Mouse (Mus musculus): ENCODE results near the gene Gm4131. TPM values are rescaled to one million over a fixed set of nuclear protein-coding genes. Genes with fewer than 3 reads are reported as not detected.

The Gm4131 gene
- total RNA-seq, 1 experiment: not detected

- Histone ChIP-seq H3K9ac (ENCODE audit: insufficient read depth, low read depth, low read length, poor library complexity, severe bottlenecking) (no peak overlapping the region), H3K36me3 (ENCODE audit: control insufficient read depth, insufficient read depth, low read length, poor library complexity, severe bottlenecking) (no peaks in the 10 kb centered on the region), H3K27ac (ENCODE audit: insufficient read depth, low read depth, low read length, poor library complexity, severe bottlenecking) (no peak overlapping the region), H3K4me3 (ENCODE audit: insufficient read depth in 1 of 2, low read depth in 1 of 2, low read length in 2 of 2, poor library complexity in 1 of 2, severe bottlenecking in 1 of 2) (no peak overlapping the region), H3K9me3 (ENCODE audit: control insufficient read depth, insufficient read depth, low read depth, low read length) (no peaks in the 10 kb centered on the region), H3K4me1 (ENCODE audit: control insufficient read depth in 2 of 2, insufficient read depth in 2 of 2, low read length in 2 of 2, poor library complexity in 1 of 2) (no peaks in the 10 kb centered on the region)
- TF ChIP-seq CHD2 (IDR thresholded peaks at IDR 0.05; ENCODE audit: low read depth, low read length): no peak
- TF ChIP-seq ZC3H11A (IDR thresholded peaks at IDR 0.05; ENCODE audit: borderline replicate concordance, low read depth, low read length): no peak
- TF ChIP-seq ZNF384 (IDR thresholded peaks at IDR 0.05; ENCODE audit: low read depth, low read length): no peak
- TF ChIP-seq MAFK (IDR thresholded peaks at IDR 0.05; ENCODE audit: insufficient read depth, low read depth, low read length): no peak
- no peak for TF ChIP-seq HCFC1 (IDR thresholded peaks at IDR 0.05; ENCODE audit: borderline replicate concordance, insufficient read depth, low read length)
- no peak for DNase-seq (ENCODE audit: low read depth, low spot score)
- in situ Hi-C loops (cut with MboI; ENCODE audit: low sequenced_read_pairs in 2 of 2, unreplicated experiment in 2 of 2): no loop called here
Measured at GRCm38 (mm10) chr14:62546746-62547145, 20.0 kb downstream of the Gm4131 start.

- in situ Hi-C loops (cut with MboI; ENCODE audit: low sequenced_read_pairs in 2 of 2, unreplicated experiment in 2 of 2): no loop called here
- TF ChIP-seq ZC3H11A (IDR thresholded peaks at IDR 0.05; ENCODE audit: borderline replicate concordance, low read depth, low read length): no peak
- no peak for TF ChIP-seq ZNF384 (IDR thresholded peaks at IDR 0.05; ENCODE audit: low read depth, low read length)
- no peak for TF ChIP-seq HCFC1 (IDR thresholded peaks at IDR 0.05; ENCODE audit: borderline replicate concordance, insufficient read depth, low read length)
- no peak for TF ChIP-seq MAFK (IDR thresholded peaks at IDR 0.05; ENCODE audit: insufficient read depth, low read depth, low read length)
- TF ChIP-seq CHD2 (IDR thresholded peaks at IDR 0.05; ENCODE audit: low read depth, low read length): no peak
Measured at GRCm38 (mm10) chr14:62546296-62546695, 20.4 kb downstream of the Gm4131 start.

GRCm38 (mm10) chr14:62541751-62542150, 25.0 kb downstream of the Gm4131 start:
- no peak overlapping the region for H3K9ac ChIP-seq (ENCODE audit: insufficient read depth, low read depth, low read length, poor library complexity, severe bottlenecking)
- no peaks in the 10 kb centered on the region for H3K9me3 ChIP-seq (ENCODE audit: control insufficient read depth, insufficient read depth, low read depth, low read length)
- no peaks in the 10 kb centered on the region for H3K36me3 ChIP-seq (ENCODE audit: control insufficient read depth, insufficient read depth, low read length, poor library complexity, severe bottlenecking)
- DNase-seq (ENCODE audit: low read depth, low spot score): no peak
- in situ Hi-C loops (cut with MboI; ENCODE audit: low sequenced_read_pairs in 2 of 2, unreplicated experiment in 2 of 2): no loop called here
- H3K4me1 ChIP-seq (ENCODE audit: control insufficient read depth in 2 of 2, insufficient read depth in 2 of 2, low read length in 2 of 2, poor library complexity in 1 of 2): no peaks in the 10 kb centered on the region
- TF ChIP-seq MAFK (IDR thresholded peaks at IDR 0.05; ENCODE audit: insufficient read depth, low read depth, low read length): no peak
- TF ChIP-seq CHD2 (IDR thresholded peaks at IDR 0.05; ENCODE audit: low read depth, low read length): no peak
- TF ChIP-seq ZNF384 (IDR thresholded peaks at IDR 0.05; ENCODE audit: low read depth, low read length): no peak
- H3K4me3 ChIP-seq (ENCODE audit: insufficient read depth in 1 of 2, low read depth in 1 of 2, low read length in 2 of 2, poor library complexity in 1 of 2, severe bottlenecking in 1 of 2): no peak overlapping the region
- no peak overlapping the region for H3K27ac ChIP-seq (ENCODE audit: insufficient read depth, low read depth, low read length, poor library complexity, severe bottlenecking)

More at GRCm38 (mm10) chr14:62546296-62546695, 20.4 kb downstream of the Gm4131 start:
- no peaks in the 10 kb centered on the region for H3K9me3 ChIP-seq (ENCODE audit: control insufficient read depth, insufficient read depth, low read depth, low read length)
- H3K36me3 ChIP-seq (ENCODE audit: control insufficient read depth, insufficient read depth, low read length, poor library complexity, severe bottlenecking): no peaks in the 10 kb centered on the region
- no peak overlapping the region for H3K4me3 ChIP-seq (ENCODE audit: insufficient read depth in 1 of 2, low read depth in 1 of 2, low read length in 2 of 2, poor library complexity in 1 of 2, severe bottlenecking in 1 of 2)
- no peak overlapping the region for H3K9ac ChIP-seq (ENCODE audit: insufficient read depth, low read depth, low read length, poor library complexity, severe bottlenecking)
- DNase-seq (ENCODE audit: low read depth, low spot score): no peak
- H3K4me1 ChIP-seq (ENCODE audit: control insufficient read depth in 2 of 2, insufficient read depth in 2 of 2, low read length in 2 of 2, poor library complexity in 1 of 2): no peaks in the 10 kb centered on the region
- no peak overlapping the region for H3K27ac ChIP-seq (ENCODE audit: insufficient read depth, low read depth, low read length, poor library complexity, severe bottlenecking)

- no peak overlapping the region for H3K4me3 ChIP-seq (ENCODE audit: insufficient read depth in 1 of 2, low read depth in 1 of 2, low read length in 2 of 2, poor library complexity in 1 of 2, severe bottlenecking in 1 of 2)
- H3K36me3 ChIP-seq (ENCODE audit: control insufficient read depth, insufficient read depth, low read length, poor library complexity, severe bottlenecking): no peaks in the 10 kb centered on the region
- H3K9ac ChIP-seq (ENCODE audit: insufficient read depth, low read depth, low read length, poor library complexity, severe bottlenecking): no peak overlapping the region
- in situ Hi-C loops (cut with MboI; ENCODE audit: low sequenced_read_pairs in 2 of 2, unreplicated experiment in 2 of 2): no loop called here
- TF ChIP-seq ZNF384 (IDR thresholded peaks at IDR 0.05; ENCODE audit: low read depth, low read length): no peak
- TF ChIP-seq CHD2 (IDR thresholded peaks at IDR 0.05; ENCODE audit: low read depth, low read length): no peak
- TF ChIP-seq MAFK (IDR thresholded peaks at IDR 0.05; ENCODE audit: insufficient read depth, low read depth, low read length): no peak
- no peak for TF ChIP-seq HCFC1 (IDR thresholded peaks at IDR 0.05; ENCODE audit: borderline replicate concordance, insufficient read depth, low read length)
- TF ChIP-seq ZC3H11A (IDR thresholded peaks at IDR 0.05; ENCODE audit: borderline replicate concordance, low read depth, low read length): no peak
- no peak for DNase-seq (ENCODE audit: low read depth, low spot score)
- no peak overlapping the region for H3K27ac ChIP-seq (ENCODE audit: insufficient read depth, low read depth, low read length, poor library complexity, severe bottlenecking)
- no peaks in the 10 kb centered on the region for H3K9me3 ChIP-seq (ENCODE audit: control insufficient read depth, insufficient read depth, low read depth, low read length)
- no peaks in the 10 kb centered on the region for H3K4me1 ChIP-seq (ENCODE audit: control insufficient read depth in 2 of 2, insufficient read depth in 2 of 2, low read length in 2 of 2, poor library complexity in 1 of 2)
Measured at GRCm38 (mm10) chr14:62539834-62540233, 26.9 kb downstream of the Gm4131 start.

- DNase-seq (ENCODE audit: low read depth, low spot score): no peak
- no peak overlapping the region for H3K9ac ChIP-seq (ENCODE audit: insufficient read depth, low read depth, low read length, poor library complexity, severe bottlenecking)
- TF ChIP-seq ZC3H11A (IDR thresholded peaks at IDR 0.05; ENCODE audit: borderline replicate concordance, low read depth, low read length) (no peak), ZNF384 (IDR thresholded peaks at IDR 0.05; ENCODE audit: low read depth, low read length) (no peak), HCFC1 (IDR thresholded peaks at IDR 0.05; ENCODE audit: borderline replicate concordance, insufficient read depth, low read length) (no peak), CHD2 (IDR thresholded peaks at IDR 0.05; ENCODE audit: low read depth, low read length) (no peak), MAFK (IDR thresholded peaks at IDR 0.05; ENCODE audit: insufficient read depth, low read depth, low read length) (no peak)
- in situ Hi-C loops (cut with MboI; ENCODE audit: low sequenced_read_pairs in 2 of 2, unreplicated experiment in 2 of 2): no loop called here
- H3K27ac ChIP-seq (ENCODE audit: insufficient read depth, low read depth, low read length, poor library complexity, severe bottlenecking): no peak overlapping the region
- no peaks in the 10 kb centered on the region for H3K36me3 ChIP-seq (ENCODE audit: control insufficient read depth, insufficient read depth, low read length, poor library complexity, severe bottlenecking)
- H3K4me3 ChIP-seq (ENCODE audit: insufficient read depth in 1 of 2, low read depth in 1 of 2, low read length in 2 of 2, poor library complexity in 1 of 2, severe bottlenecking in 1 of 2): no peak overlapping the region
- H3K4me1 ChIP-seq (ENCODE audit: control insufficient read depth in 2 of 2, insufficient read depth in 2 of 2, low read length in 2 of 2, poor library complexity in 1 of 2): no peaks in the 10 kb centered on the region
- no peaks in the 10 kb centered on the region for H3K9me3 ChIP-seq (ENCODE audit: control insufficient read depth, insufficient read depth, low read depth, low read length)
Measured at GRCm38 (mm10) chr14:62536988-62537387, 29.7 kb downstream of the Gm4131 start.

Measured in ES-E14 (cell line).